Mouse (Mus musculus) liver, embryonic 13.5 days (tissue): ENCODE results near the gene Pax9. TPM values are rescaled to one million over a fixed set of nuclear protein-coding genes. Genes with fewer than 3 reads are reported as not detected.

Experiments used
- ATAC-seq: fragments of 200-750 bp; cut with Nextera tagmentation; 2 replicates; pipeline ENCODE4 v1.8.0; 2017; ENCODE audit warnings: low read depth, mild to moderate bottlenecking, moderate number of reproducible peaks, moderate library complexity
- DNase-seq: peaks from one replicate; pipeline ENCODE4 v3.0.0; 2022
- H3K27ac ChIP-seq: fragments of 300-500 bp; sonication (generic); 2 replicates; pipeline ENCODE4 v1.5.1; 2015; ENCODE audit warnings: moderate library complexity, mild to moderate bottlenecking, inconsistent platforms
- H3K27me3 ChIP-seq: fragments of 300-500 bp; sonication (generic); 2 replicates; pipeline ENCODE4 v1.6.1; 2015; ENCODE audit warnings: mild to moderate bottlenecking, inconsistent platforms
- H3K36me3 ChIP-seq: fragments of 300-500 bp; sonication (generic); 2 replicates; pipeline ENCODE4 v1.6.1; 2015; ENCODE audit warnings: mild to moderate bottlenecking, inconsistent platforms
- H3K4me1 ChIP-seq: fragments of 300-500 bp; sonication (generic); replicated peaks from 2 replicates; pipeline ENCODE4 v1.6.1; 2015; ENCODE audit warnings: inconsistent platforms
- H3K4me2 ChIP-seq: fragments of 300-500 bp; sonication (generic); 2 replicates; pipeline ENCODE4 v1.6.1; 2015; ENCODE audit warnings: inconsistent platforms, mild to moderate bottlenecking, moderate library complexity
- H3K4me3 ChIP-seq: fragments of 300-500 bp; sonication (generic); replicated peaks from 2 replicates; pipeline ENCODE4 v1.5.1; 2015; ENCODE audit warnings: mild to moderate bottlenecking, inconsistent platforms
- H3K9ac ChIP-seq: fragments of 300-500 bp; sonication (generic); 2 replicates; pipeline ENCODE4 v1.6.1; 2015; ENCODE audit warnings: mild to moderate bottlenecking, inconsistent platforms
- H3K9me3 ChIP-seq: fragments of 300-500 bp; sonication (generic); replicated peaks from 2 replicates; pipeline ENCODE4 v1.6.1; 2016; ENCODE audit warnings: inconsistent platforms
- WGBS: fragments of 180-500 bp; shearing (Covaris S2); methylation state at CpG from one replicate; pipeline ENCODE4 v1.1.7; 2015; ENCODE audit not compliant: insufficient replicate concordance; 5-methylcytosine and 5-hydroxymethylcytosine counted together
- polyA plus RNA-seq: library from polyadenylated mRNA; unstranded; fragments of >200 nt; fragmentation: Nextera tagmentation; extraction: Ambion mirVana; gene quantifications from 2 replicates; pipeline ENCODE4 v1.2.1, GENCODE M21; 2015

The Pax9 gene
- polyA plus RNA-seq, 1 experiment from 2014 or later = 0.24 TPM

DNA sequence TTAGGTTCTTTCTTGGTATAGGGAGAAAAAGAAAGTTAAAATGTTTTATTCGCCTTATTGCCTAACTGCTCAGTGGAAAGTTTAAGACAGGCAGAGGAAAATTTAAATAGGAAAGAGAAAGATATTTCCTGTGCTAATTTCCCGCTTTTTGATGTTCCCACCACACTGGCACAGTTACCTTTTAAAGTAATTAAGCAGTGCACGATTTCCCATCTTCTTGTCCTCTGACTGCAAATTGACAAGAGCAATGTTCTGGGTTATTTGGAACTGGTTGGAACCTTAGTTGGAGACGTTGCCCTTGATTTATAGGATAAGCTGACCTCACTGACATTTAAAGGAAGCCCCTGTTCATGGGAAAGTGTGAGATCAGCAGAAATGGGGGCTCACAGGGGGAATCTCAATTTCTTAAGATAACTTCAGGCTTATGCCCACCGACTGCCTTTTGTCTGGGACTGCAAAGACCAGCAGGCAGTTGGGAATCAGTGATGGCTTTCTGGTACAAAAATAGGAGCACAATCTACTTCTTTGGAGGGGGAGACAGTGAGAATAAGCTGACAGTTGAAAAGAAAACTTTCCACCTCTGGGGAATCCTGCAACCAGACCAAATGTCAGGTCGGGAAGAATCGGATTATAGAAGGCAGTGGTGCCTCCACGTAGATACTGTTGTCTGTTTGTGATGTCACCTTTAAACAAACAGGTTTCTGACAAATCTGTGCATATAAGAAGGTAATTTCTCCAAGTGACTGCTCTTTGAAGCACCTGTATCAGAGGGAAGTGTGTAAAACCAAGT is 6.8 kb downstream of the Pax9 start:
- Histone ChIP-seq H3K4me2 (no peak overlapping the region), H3K9ac (no peak overlapping the region), H3K27ac (no peak overlapping the region), H3K4me3 (no peak overlapping the region), H3K4me1 (peaks cover 15% of the 10 kb centered on the region), H3K27me3 (peaks cover 91% of the 10 kb centered on the region), H3K36me3 (no peaks in the 10 kb centered on the region), H3K9me3 (no peaks in the 10 kb centered on the region)
- ATAC-seq (no peak), DNase-seq (no peak)
- WGBS = 5% methylated on average over 8 of the region's 8 CpGs

DNA sequence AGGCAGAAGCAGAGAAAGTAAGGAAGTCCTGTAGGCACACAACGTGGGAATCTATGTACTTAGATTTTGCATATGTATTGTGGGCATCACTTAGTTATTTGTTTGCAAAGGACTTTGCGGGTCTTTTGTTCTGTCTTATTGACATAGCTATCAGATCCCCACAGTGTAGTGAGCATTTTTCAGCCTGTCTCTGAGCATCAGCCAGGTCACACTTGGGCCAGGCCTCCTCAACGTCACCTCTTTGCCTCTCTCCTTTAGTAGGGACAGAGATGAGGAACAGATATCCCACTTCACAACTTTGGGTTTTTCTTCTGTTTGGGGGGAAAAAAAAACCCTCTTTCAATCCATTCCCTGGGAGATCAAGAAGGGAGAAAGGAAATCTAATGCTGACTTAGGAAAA is 7.8 kb downstream of the Pax9 start:
- Histone ChIP-seq H3K27me3 (peaks cover 81% of the 10 kb centered on the region), H3K36me3 (no peaks in the 10 kb centered on the region), H3K9ac (no peak overlapping the region), H3K4me1 (peaks cover 15% of the 10 kb centered on the region), H3K9me3 (no peaks in the 10 kb centered on the region), H3K27ac (no peak overlapping the region), H3K4me3 (no peak overlapping the region), H3K4me2 (no peak overlapping the region)
- no peak for DNase-seq
- WGBS = 12% methylated on average over 3 of the region's 3 CpGs
- no peak for ATAC-seq

DNA sequence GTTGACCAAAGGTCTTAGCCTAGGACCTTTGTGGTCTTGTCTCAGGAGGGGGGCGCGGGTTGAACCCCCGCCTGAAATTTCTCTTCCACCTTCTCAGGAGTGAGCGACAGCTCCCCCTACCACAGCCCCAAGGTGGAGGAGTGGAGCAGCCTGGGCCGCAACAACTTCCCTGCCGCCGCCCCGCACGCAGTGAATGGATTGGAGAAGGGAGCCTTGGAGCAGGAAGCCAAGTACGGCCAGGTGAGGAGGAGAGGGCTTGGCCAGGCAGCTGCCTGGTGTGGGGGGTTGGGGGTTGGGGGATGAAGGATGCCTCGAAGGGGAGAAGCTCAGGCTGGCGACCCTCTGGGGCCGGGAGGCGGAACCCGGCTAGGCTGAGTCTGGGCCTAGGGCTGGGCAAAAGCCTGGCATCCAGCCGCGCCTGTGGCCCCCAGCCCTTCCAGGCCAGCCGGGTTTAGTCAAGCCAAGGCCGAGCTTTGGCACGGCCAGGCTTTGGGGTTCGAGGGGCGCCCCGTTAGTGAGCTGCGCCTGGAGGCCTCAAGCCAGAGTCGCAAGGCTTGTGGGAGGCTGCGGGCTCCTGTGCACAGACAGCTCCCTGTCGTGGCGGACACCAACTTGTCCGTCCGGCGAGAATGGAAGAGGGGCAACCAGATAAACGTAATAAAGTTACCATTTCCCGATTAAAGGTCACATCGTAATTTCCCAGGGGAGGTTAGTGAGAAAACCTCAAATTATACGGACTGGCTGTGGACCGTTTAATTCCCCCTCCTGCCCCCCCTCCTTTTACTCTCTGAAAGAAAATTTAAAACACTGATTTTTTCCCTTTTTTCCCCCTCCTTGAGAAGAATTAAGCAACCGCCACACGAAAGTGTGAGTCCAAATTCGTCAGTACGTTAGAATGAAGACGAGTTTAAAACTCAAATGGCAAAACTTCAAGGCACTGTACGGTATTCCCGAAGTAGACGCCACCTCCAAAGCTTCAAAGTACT is 8.6 kb downstream of the Pax9 start:
- ATAC-seq = no peak
- Histone ChIP-seq H3K9ac (no peak overlapping the region), H3K4me3 (no peak overlapping the region), H3K27ac (no peak overlapping the region), H3K4me2 (no peak overlapping the region), H3K36me3 (no peaks in the 10 kb centered on the region), H3K27me3 (peaks cover 77% of the 10 kb centered on the region), H3K4me1 (peaks cover 15% of the 10 kb centered on the region), H3K9me3 (no peaks in the 10 kb centered on the region)
- no peak for DNase-seq
- 7% methylated on average over 44 of the region's 44 CpGs for WGBS

DNA sequence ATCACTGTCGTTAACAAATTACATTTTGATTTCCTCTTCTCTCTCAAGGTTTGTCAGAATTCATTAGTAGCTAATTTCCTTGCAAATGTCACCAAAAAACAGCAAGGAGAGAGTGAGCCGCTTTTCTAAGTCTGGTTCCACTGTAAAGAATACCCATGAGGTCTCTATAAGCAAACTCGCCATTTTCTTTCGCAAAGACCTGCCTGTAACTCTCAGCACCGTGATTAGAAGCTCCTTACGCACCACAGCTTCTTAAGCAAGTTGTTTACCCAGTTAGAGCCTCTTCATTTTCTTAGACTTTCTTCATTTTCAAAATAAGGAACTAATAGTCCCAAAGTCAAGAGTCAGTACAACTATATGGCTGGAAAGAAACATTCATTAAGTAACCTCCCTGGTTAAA is 9.4 kb downstream of the Pax9 start:
- H3K36me3 ChIP-seq = no peaks in the 10 kb centered on the region
- 8% methylated on average over 6 of the region's 6 CpGs for WGBS
- no peak overlapping the region for H3K4me3 ChIP-seq
- H3K9me3 ChIP-seq = no peaks in the 10 kb centered on the region
- peaks cover 69% of the 10 kb centered on the region for H3K27me3 ChIP-seq
- H3K4me1 ChIP-seq = peaks cover 9% of the 10 kb centered on the region
- no peak overlapping the region for H3K9ac ChIP-seq
- ATAC-seq (no peak), DNase-seq (no peak)
- no peak overlapping the region for H3K27ac ChIP-seq
- H3K4me2 ChIP-seq = no peak overlapping the region

DNA sequence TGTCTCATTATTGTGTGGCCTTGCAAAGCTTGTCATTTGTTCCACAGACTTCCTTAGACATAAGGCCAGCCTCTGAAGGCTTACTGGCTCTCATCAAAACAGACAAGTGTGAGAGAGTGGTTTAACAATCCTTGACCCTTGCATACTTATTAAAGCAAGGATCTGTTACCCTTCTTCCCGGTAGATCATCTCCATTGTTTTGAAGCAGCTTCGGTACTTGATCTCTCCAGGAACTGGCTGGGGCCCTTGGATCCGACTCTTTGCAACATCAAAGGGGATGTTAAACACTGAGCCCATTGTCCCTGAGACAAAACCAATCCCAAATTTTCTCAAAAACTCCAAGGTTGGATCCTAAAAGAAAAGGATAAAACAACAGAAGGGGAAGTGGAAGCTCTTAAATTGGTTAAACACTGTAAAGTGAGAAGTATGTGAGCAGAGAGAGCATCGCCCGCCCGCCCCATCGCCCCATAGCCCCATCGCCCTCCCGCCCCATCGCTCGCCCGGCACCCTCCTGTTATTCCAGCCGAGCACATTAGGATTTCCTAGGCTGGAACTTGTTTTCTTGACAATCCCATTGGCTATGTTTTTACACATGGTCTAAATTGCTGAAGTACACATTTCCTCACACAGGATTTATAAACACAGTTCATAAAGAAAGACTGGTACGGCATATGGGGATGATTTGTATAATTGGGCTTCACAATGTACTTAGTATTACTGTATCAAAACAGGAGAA is 26.6 kb downstream of the Pax9 start:
- WGBS = 34% methylated on average over 14 of the region's 14 CpGs

DNA sequence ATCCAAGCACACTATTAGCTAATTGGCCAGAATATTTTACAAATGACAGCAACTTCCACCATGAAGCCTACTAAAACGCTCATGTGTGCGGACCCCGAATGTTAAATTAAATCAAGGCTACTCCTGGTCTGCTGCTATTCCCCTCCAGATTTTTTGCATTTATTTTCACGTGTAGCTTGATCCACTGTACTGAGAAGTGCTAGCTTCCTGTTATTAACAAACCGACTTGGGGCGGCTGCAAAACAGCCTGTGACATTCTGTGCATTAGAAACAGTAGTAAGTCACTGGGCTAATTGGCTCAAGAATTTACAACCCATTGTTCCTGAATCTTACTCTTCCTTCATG is 27.1 kb downstream of the Pax9 start:
- ATAC-seq (no peak), DNase-seq (no peak)
- 40% methylated on average over 6 of the region's 6 CpGs for WGBS

More for the DNA sequence above, 26.6 kb downstream of the Pax9 start:
- Histone ChIP-seq H3K27ac (no peak overlapping the region), H3K9me3 (no peaks in the 10 kb centered on the region), H3K27me3 (peaks cover 20% of the 10 kb centered on the region), H3K4me3 (no peak overlapping the region), H3K4me1 (no peaks in the 10 kb centered on the region), H3K36me3 (no peaks in the 10 kb centered on the region), H3K9ac (no peak overlapping the region), H3K4me2 (no peak overlapping the region)
- ATAC-seq = no peak
- DNase-seq = no peak

DNA sequence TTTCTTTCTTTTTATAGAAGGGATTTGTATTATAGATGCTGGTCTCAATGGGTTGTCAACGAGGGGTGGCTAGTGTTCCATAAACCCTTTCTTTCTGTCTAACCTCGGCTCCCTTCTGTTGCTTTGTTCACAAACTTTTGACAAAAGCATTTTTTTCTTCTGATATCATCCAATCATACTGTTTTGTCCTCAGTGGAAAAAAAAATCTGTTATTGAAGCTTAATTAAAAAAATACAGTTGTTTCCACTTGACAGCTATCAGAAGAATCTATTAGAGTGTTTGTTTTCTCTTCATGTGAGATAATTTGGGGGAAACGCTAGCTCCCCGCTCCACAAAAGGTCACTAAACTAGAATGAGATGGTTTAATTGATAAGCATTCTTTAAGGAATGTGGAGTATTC is 36.1 kb downstream of the Pax9 start:
- no peaks in the 10 kb centered on the region for H3K36me3 ChIP-seq
- no peak overlapping the region for H3K4me2 ChIP-seq
- no peaks in the 10 kb centered on the region for H3K9me3 ChIP-seq
- H3K27me3 ChIP-seq = no peaks in the 10 kb centered on the region
- DNase-seq (no peak), ATAC-seq (no peak)
- WGBS = 64% methylated on average over 4 of the region's 4 CpGs
- no peak overlapping the region for H3K27ac ChIP-seq
- H3K4me3 ChIP-seq = no peak overlapping the region
- H3K4me1 ChIP-seq = no peaks in the 10 kb centered on the region
- no peak overlapping the region for H3K9ac ChIP-seq

More for the DNA sequence above, 27.1 kb downstream of the Pax9 start:
- Histone ChIP-seq H3K4me1 (no peaks in the 10 kb centered on the region), H3K4me3 (no peak overlapping the region), H3K27ac (no peak overlapping the region), H3K9ac (no peak overlapping the region), H3K9me3 (no peaks in the 10 kb centered on the region), H3K4me2 (no peak overlapping the region), H3K36me3 (no peaks in the 10 kb centered on the region), H3K27me3 (peaks cover 20% of the 10 kb centered on the region)

DNA sequence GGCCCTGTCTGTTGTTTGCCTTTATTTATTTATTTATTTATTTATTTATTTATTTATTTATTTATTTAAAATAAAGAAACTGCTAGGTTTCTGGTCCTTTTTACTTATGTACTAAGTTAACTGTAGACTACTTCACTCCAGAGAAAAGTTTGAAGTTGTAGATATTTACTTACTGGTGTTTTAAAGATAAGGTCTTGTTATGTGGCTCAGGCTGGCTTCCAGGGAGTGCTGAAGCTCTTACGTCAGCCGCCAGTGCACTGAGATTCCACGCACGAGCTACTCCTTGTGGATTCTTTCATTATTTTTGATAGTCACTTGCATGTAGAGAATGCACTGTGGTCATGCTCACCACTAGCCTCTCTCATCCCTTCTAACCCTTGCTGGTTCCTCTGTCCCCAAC is 45.5 kb downstream of the Pax9 start:
- 74% methylated on average over 4 of the region's 4 CpGs for WGBS
- DNase-seq = no peak
- no peak overlapping the region for H3K4me3 ChIP-seq
- no peak for ATAC-seq
- no peaks in the 10 kb centered on the region for H3K9me3 ChIP-seq
- H3K4me1 ChIP-seq = no peaks in the 10 kb centered on the region
- H3K27me3 ChIP-seq = no peaks in the 10 kb centered on the region
- no peak overlapping the region for H3K9ac ChIP-seq
- no peak overlapping the region for H3K4me2 ChIP-seq
- no peak overlapping the region for H3K27ac ChIP-seq
- no peaks in the 10 kb centered on the region for H3K36me3 ChIP-seq

Other genes starting within 250 kb of the Pax9 start
- gene Nkx2-1, start 154.9 kb upstream of the Pax9 start, polyA plus RNA-seq = not detected in 2 replicates
- not detected in 2 replicates for gene Nkx2-9, start 78.5 kb upstream of the Pax9 start, polyA plus RNA-seq